Mouse (Mus musculus) CD4-positive helper T cell, adult 2 months (primary cell): ENCODE measurements around the gene 1700017B05Rik.

Experiments used
- DNase-seq: peaks from one replicate; pipeline ENCODE4 v3.0.0-alpha.2; 2012; ENCODE audit warnings: low read depth, missing footprints, low spot score

The 1700017B05Rik gene

GRCm38 (mm10) chr9:57272902-57273804 lies 10.7 kb upstream of the 1700017B05Rik start:
- peak; percentile 70 for DNase-seq

GRCm38 (mm10) chr9:57271837-57272562 lies 9.6 kb upstream of the 1700017B05Rik start:
- DNase-seq: no peak

- no peak for DNase-seq
Measured at GRCm38 (mm10) chr9:57271081-57271480, 8.7 kb upstream of the 1700017B05Rik start.

- DNase-seq: no peak
Measured at GRCm38 (mm10) chr9:57270399-57270798, 8.0 kb upstream of the 1700017B05Rik start.

- DNase-seq: no peak
Measured at GRCm38 (mm10) chr9:57269384-57269783, 7.0 kb upstream of the 1700017B05Rik start.

GRCm38 (mm10) chr9:57268575-57268974 lies 6.2 kb upstream of the 1700017B05Rik start:
- no peak for DNase-seq

- DNase-seq: no peak
Measured at GRCm38 (mm10) chr9:57268078-57268477, 5.7 kb upstream of the 1700017B05Rik start.

GRCm38 (mm10) chr9:57267421-57267820 lies 5.0 kb upstream of the 1700017B05Rik start:
- no peak for DNase-seq

- DNase-seq: no peak
Measured at GRCm38 (mm10) chr9:57265125-57265524, 2.7 kb upstream of the 1700017B05Rik start.

- no peak for DNase-seq
Measured at GRCm38 (mm10) chr9:57262795-57263684, 628 bp upstream of the 1700017B05Rik start.

- peak; percentile 77 for DNase-seq
Measured at GRCm38 (mm10) chr9:57261516-57261912, 898 bp downstream of the 1700017B05Rik start.

- DNase-seq: peak; percentile 50
Measured at GRCm38 (mm10) chr9:57260940-57261339, 1.5 kb downstream of the 1700017B05Rik start.

GRCm38 (mm10) chr9:57259736-57260135 lies 2.7 kb downstream of the 1700017B05Rik start:
- peak; percentile 88 for DNase-seq

GRCm38 (mm10) chr9:57257627-57258026 lies 4.8 kb downstream of the 1700017B05Rik start:
- DNase-seq: no peak

- DNase-seq: no peak
Measured at GRCm38 (mm10) chr9:57256861-57257260, 5.6 kb downstream of the 1700017B05Rik start.

- DNase-seq: no peak
Measured at GRCm38 (mm10) chr9:57256309-57256708, 6.1 kb downstream of the 1700017B05Rik start.

GRCm38 (mm10) chr9:57254823-57255495 lies 7.5 kb downstream of the 1700017B05Rik start:
- DNase-seq: no peak

- DNase-seq: no peak
Measured at GRCm38 (mm10) chr9:57254061-57254460, 8.4 kb downstream of the 1700017B05Rik start.

- no peak for DNase-seq
Measured at GRCm38 (mm10) chr9:57251139-57251538, 11.3 kb downstream of the 1700017B05Rik start.

GRCm38 (mm10) chr9:57250026-57250425 lies 12.4 kb downstream of the 1700017B05Rik start:
- DNase-seq: no peak
